Mouse (Mus musculus): Measurements from ENCODE around the gene Mylk.
A peak's percentile ranks its signal among the peaks of the same experiment; 100 is the strongest.

The Mylk gene

DNA sequence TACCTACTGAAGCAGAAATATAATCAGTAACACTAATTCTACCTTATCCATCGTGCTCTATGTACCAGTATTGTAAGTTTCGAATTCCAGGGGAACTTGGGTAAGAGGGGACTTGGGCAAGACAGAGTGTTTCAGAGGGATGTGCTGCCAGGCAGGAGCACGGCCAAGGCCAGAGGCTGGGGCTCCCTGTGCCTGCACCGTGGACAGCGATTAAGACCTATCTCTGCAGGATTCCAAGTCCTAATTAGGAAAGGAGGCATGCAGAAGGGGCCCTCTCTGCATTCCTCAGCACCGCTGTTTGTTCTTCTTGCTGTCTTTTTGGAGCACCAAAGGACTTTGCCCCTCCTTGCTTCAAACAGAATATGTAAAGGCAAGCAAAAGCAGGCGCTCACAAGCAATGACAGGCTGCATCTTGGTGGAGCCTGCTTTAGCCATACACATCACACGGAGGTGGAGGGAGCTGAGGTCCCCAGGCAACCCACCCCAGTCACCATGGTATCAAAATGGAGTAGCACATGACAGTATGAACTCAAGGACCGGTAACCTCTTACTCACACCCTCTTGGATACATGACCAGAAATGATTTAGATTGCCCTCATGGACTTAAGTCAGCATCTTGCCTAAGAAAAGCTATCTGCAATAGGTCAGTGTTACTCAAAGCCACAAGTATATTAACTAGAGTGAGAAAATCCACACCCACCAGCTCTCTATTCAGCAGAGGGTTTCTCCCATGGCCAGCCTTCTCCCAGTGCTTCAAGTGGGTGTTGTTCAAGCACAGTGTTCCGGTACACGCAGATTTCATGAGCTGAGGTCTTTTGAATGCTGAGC, 239.4 kb downstream of the Mylk start:
- no peak for DNase-seq (ENCODE audit: low read depth, low spot score)

DNA sequence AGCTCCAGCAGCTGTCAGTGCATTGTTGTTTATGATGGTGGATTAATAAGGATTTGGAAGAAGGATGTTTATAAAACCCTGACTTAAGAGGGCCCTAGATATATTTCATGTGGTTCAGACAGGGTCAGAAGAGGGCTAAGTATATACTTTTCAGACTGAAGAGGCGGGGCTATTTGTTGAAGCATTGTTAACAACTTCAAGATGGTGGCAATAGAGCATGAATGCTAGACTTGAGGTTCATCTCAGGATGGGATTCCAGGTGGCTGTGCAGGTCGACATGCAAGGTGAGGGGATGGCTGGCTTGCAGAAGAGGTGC, 240.0 kb downstream of the Mylk start:
- DNase-seq (ENCODE audit: low read depth, low spot score): no peak

DNA sequence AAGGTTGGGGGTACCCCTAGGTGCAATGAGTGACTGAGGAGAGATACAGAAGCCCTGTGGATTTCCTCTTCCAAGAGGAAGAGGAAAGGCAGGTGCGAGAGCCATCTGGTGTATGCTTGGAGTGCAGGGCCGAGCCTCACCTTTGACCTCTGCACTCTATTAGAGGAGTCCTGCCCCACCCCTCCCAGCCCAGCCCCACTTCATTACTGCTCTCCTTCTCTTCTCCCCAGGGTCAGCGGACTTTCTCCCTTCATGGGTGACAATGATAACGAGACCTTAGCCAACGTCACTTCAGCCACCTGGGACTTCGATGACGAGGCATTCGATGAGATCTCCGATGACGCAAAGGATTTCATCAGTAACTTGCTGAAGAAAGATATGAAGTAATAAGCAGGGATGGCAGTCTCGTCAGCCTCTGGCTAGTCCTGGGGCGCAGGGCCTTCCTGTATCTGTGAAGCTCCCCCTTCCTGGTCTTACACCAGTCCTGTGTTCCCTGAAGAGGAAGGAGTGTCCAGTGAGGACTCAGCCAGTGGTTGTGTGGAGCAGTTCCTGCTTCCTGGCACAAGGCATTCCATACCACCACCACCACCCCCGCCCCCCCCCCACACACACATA, 241.3 kb downstream of the Mylk start:
- DNase-seq (ENCODE audit: low read depth, low spot score): no peak

DNA sequence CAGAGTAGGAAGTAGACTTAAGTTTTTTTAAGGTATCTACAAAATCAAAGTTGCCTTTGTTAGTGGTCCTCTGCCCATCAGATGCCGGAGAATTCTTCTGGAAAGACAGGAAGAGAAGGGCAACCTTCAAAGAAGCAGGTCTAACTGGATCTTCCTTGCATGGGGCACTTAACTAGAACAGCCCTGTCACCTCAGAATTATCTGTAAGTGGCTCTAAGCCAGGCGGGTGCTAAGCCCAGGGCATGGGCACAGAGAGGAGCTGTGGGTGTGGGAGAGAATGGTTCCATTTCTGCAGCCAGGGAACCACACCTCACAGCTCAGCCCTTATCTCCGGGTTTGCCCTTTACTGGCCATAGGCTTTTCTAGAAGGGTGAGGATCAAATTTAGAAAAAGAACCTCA, 246.4 kb downstream of the Mylk start:
- DNase-seq (ENCODE audit: low read depth, low spot score): no peak

- no peak for DNase-seq (ENCODE audit: low read depth, low spot score)
Measured at GRCm38 (mm10) chr16:34992854-34993253, 247.8 kb downstream of the Mylk start.

- DNase-seq (ENCODE audit: low read depth, low spot score): no peak
Measured at GRCm38 (mm10) chr16:34993694-34994330, 248.8 kb downstream of the Mylk start.

DNA sequence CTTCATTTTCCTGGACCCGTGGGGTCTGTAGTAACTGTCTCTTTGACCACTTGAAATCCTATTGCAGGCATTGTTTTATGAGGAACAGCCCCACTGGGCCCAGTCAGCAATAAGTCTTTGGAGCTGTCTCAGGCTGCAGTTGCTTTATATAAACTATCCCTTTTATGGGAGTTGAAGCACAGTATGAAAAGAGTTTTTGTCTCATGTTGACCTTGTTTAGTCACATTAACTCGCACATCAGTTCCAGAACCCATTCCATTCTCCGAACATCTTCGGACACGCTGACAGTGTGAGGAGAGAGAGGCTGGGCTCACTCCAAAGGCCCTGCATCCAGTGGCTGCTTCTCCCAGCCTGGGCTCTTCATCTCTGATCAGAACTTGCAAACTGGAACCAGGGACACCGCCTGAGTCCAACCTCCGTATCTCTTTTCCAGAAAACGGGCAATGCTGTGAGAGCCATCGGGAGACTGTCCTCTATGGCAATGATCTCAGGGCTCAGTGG, 249.7 kb downstream of the Mylk start:
- peak; percentile 55 for DNase-seq (ENCODE audit: low read depth, low spot score)

GRCm38 (mm10) chr16:34996133-34996532, 251.1 kb downstream of the Mylk start:
- DNase-seq (ENCODE audit: low read depth, low spot score): no peak

- DNase-seq (ENCODE audit: low read depth, low spot score): no peak
Measured at GRCm38 (mm10) chr16:34997052-34997451, 252.0 kb downstream of the Mylk start.

DNA sequence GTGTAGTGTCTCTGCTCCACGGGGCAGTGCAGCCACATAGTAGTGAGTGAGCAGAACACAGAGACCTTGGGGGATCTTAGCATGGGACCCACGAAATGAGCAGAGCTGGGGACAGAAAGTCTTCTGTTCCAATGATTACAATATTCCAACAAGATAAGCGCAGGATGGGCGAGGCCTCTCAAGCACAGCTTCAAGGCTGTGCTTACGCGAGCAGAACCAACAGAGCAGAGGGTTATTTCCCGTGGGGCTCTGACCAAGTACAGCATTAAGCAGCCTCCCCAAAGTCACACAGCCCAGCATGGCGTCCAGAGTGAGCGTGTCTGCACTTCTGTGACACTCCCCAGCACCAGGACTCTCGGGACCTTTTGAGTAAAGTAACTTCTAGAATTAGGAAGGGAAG, 252.6 kb downstream of the Mylk start:
- DNase-seq (ENCODE audit: low read depth, low spot score): no peak

DNA sequence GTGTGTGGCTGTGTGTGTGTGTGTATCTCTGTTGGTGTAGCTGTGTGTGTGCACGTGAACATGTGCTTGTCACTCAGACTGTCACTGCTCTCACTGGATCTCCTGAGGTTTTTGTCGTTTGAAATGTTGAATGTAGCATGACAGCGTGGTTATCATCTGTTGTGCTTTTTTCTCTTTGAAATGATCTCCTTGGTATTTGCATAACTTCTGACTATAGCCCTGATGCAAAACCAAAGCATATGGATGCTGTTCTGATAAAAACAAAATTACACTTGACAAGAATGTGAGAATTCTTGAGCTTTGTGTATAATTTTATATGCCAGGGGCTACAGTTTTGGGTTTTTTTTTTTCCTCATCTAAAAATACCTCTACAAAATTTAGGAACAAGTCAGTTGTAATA, 254.0 kb downstream of the Mylk start:
- no peak for DNase-seq (ENCODE audit: low read depth, low spot score)

DNA sequence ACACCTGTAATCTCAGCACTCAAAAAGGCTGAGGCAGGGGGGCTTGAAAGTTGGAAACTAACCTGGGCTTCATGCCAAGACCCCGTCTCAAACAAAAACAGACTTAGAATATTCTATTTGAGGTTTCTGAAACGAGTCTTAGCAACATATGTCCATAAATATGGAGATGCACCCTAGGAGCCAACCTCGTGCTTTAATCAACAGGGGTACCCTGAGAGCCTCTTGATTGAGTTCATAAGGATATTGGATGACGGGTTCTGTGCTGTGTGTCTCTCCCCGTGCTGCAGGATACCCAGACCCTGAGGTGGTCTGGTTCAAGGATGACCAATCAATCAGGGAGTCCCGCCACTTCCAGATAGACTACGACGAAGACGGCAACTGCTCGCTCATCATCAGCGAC, 255.0 kb downstream of the Mylk start:
- DNase-seq (ENCODE audit: low read depth, low spot score): no peak

- no peak for DNase-seq (ENCODE audit: low read depth, low spot score)
Measured at GRCm38 (mm10) chr16:35000923-35001560, 256.0 kb downstream of the Mylk start.

GRCm38 (mm10) chr16:35004356-35004755, 259.3 kb downstream of the Mylk start:
- no peak for DNase-seq (ENCODE audit: low read depth, low spot score)

- no peak for DNase-seq (ENCODE audit: low read depth, low spot score)
Measured at GRCm38 (mm10) chr16:35004756-35005155, 259.7 kb downstream of the Mylk start.

- DNase-seq (ENCODE audit: low read depth, low spot score): no peak
Measured at GRCm38 (mm10) chr16:35006251-35006650, 261.2 kb downstream of the Mylk start.

DNA sequence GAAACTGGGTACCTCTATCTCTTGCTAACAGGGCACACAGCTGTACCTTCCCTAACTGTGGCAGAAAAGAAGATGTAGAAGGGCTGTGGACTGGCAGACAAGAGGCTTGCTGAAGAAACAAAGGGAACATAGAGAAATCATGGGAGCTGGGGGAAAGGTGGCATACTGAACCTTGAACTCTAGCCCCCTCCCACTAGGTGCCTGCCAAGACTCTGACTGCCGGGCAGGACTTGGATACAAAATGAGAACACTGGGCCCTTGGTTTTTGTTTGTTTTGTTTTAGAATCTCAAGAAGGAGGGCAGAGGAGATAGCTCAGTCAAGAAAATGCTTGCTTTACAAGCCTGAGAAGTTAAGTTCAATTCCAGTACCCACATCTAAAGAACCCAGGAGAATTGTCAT, 262.4 kb downstream of the Mylk start:
- no peak for DNase-seq (ENCODE audit: low read depth, low spot score)

GRCm38 (mm10) chr16:35008447-35008846, 263.4 kb downstream of the Mylk start:
- no peak for DNase-seq (ENCODE audit: low read depth, low spot score)

- DNase-seq (ENCODE audit: low read depth, low spot score): no peak
Measured at GRCm38 (mm10) chr16:35013501-35013900, 268.5 kb downstream of the Mylk start.

DNA sequence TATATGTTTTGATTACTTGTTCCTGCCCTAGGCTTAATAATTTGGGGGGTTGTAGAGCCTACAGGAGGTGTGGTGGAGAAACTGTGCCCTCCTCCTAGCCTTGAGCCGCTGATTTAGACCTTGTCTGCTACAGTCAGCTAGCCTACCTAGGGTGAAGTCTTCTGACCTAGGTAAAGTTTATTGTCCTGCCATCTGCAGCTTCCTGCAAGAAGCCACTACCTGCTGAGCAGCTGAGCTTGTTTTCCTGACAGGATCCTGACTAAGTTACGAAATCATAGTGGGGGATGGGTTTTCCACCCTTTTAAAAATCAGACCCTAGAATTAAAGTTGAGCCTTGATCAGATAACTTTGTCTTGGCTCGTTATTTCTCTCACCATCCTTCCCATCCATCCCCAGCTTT, 271.5 kb downstream of the Mylk start:
- no peak for DNase-seq (ENCODE audit: low read depth, low spot score)

DNA sequence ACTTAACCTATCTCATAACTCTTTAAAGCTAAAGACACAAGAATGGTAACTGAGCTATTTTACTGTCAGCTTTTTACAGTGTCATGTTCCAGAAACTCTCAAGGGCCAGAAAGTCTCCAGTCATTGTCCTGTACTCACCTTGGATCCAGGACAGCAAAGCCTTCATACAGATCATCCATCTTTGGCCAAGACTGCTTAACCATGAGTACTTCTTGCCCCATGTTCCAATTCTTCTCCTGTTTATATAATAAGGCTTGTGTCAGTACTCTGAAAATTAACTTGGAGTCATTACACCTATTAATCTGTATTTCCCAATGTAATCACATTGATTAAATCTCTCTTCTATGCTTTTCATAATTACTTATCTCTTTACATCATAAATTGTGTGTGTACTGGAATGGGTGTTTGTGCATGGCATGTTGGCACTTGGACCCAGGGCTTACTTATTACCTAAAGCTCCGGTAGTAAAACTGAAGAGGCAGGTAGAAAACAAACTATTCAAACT, 273.5 kb downstream of the Mylk start:
- DNase-seq (ENCODE audit: low read depth, low spot score): no peak

DNA sequence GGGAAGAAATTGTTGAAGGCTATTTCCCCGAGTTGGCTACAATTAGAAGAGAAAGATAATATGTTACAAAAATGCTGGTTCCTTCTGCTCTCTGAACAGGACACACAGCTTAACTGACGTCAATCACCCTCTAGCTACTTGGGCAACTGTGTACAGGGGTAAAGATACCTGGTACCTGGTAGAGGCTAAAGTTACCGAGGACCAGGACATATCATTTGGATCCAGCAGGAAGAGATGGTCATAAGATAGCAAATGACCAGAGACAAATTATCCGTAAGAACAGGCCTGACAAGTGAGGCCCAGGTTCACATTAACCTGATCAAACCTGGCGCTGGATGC, 276.9 kb downstream of the Mylk start:
- DNase-seq (ENCODE audit: low read depth, low spot score): no peak

All from mesoderm, embryonic 11.5 days (tissue).